Mouse (Mus musculus) small intestine, adult 2 months (tissue): ENCODE measurements around the gene Naglu. TPM values are rescaled to one million over a fixed set of nuclear protein-coding genes. Genes with fewer than 3 reads are reported as not detected.

Experiments used
- H3K27ac ChIP-seq: fragments of 200-500 bp; 2 replicates; pipeline ENCODE4 v1.5.1; 2012; ENCODE audit warnings: low read depth, low read length, control low read depth, inconsistent platforms; ENCODE audit not compliant: insufficient read depth
- H3K27me3 ChIP-seq: fragments of 200-500 bp; 2 replicates; pipeline ENCODE4 v1.6.1; 2012; ENCODE audit warnings: mild to moderate bottlenecking, moderate library complexity, low read length, inconsistent platforms; ENCODE audit not compliant: control insufficient read depth, insufficient read depth
- H3K36me3 ChIP-seq: fragments of 200-500 bp; 2 replicates; pipeline ENCODE4 v1.6.1; 2012; ENCODE audit warnings: mild to moderate bottlenecking, low read length, control low read depth, inconsistent platforms; ENCODE audit not compliant: control insufficient read depth, insufficient read depth
- H3K4me1 ChIP-seq: fragments of 200-500 bp; 2 replicates; pipeline ENCODE4 v1.6.1; 2012; ENCODE audit warnings: low read length, inconsistent platforms, mixed read lengths; ENCODE audit not compliant: control insufficient read depth, insufficient read depth, insufficient read length
- H3K4me3 ChIP-seq: fragments of 200-500 bp; 2 replicates; pipeline ENCODE4 v1.5.1; 2012; ENCODE audit warnings: low read depth, mild to moderate bottlenecking, control low read depth, inconsistent platforms, low read length, moderate library complexity
- CTCF ChIP-seq: fragments of 200-500 bp; IDR thresholded peaks from 2 replicates; pipeline ENCODE4 v1.5.1; 2012; ENCODE audit warnings: low read depth, mild to moderate bottlenecking, control low read depth, inconsistent platforms, low read length, moderate library complexity, mixed read lengths; ENCODE audit not compliant: insufficient replicate concordance, insufficient read length; ENCODE audit errors: extremely low read depth
- POLR2A ChIP-seq: fragments of 200-500 bp; IDR thresholded peaks from 2 replicates; pipeline ENCODE4 v1.6.1; 2012; ENCODE audit warnings: low read depth, mild to moderate bottlenecking, control low read depth, inconsistent platforms, low read length, moderate library complexity
- WGBS: fragments of 180-500 bp; shearing (Covaris S2); methylation state at CpG from one replicate; pipeline ENCODE4 v1.1.7; 2018; 5-methylcytosine and 5-hydroxymethylcytosine counted together
- polyA plus RNA-seq: library from polyadenylated mRNA; depleted of rRNA; stranded (reverse); fragments of >200 nt; gene quantifications from 2 replicates; pipeline ENCODE4 v1.2.3, GENCODE M21; 2012

Gene Naglu
- polyA plus RNA-seq, 1 experiment, result 19.1 TPM

DNA sequence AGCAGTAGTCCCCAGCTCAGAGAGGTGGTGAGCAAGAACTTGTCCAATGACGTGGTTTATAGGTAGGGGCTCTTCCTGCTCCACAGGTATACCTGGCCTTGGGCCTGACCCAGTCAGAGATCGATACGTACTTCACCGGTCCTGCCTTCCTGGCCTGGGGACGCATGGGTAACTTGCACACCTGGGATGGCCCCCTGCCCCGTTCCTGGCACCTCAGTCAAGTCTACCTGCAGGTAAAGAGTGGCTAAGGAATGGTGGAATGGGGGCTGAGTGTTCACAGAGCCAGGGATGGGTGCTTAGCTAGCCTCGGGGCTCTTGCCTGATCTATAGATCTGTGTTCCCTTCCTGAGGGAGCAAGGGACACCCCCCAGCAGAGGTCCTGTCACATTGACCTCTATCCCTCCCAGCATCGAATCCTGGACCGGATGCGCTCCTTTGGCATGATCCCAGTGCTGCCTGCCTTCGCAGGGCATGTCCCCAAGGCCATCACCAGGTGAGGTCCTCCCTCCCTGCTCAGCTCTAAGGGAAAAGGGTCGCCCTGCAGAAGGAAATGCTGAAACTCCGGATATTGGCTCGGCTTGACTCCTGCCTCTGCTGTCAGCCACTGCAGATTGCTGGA is 2.1 kb downstream of the Naglu start:
- no peaks in the 10 kb centered on the region; the same call in 1 of the 2 replicates for H3K36me3 ChIP-seq
- TF ChIP-seq CTCF (no peak), POLR2A (no peak)
- no peak overlapping the region for H3K4me3 ChIP-seq
- peaks cover 3% of the 10 kb centered on the region for H3K4me1 ChIP-seq
- 86% methylated on average over 14 of the region's 14 CpGs for WGBS
- H3K27me3 ChIP-seq, result no peaks in the 10 kb centered on the region
- H3K27ac ChIP-seq, result no peak overlapping the region

- Histone ChIP-seq H3K4me1 (peaks cover 8% of the 10 kb centered on the region; the same call in 1 of the 2 replicates), H3K36me3 (no peaks in the 10 kb centered on the region; the same call in 1 of the 2 replicates)
Measured at GRCm38 (mm10) chr11:101078121-101078520, 8.3 kb downstream of the Naglu start, which contains the start of gene Hsd17b1. TSS of gene Hsd17b1 (plus strand) at chr11:101078411.

DNA sequence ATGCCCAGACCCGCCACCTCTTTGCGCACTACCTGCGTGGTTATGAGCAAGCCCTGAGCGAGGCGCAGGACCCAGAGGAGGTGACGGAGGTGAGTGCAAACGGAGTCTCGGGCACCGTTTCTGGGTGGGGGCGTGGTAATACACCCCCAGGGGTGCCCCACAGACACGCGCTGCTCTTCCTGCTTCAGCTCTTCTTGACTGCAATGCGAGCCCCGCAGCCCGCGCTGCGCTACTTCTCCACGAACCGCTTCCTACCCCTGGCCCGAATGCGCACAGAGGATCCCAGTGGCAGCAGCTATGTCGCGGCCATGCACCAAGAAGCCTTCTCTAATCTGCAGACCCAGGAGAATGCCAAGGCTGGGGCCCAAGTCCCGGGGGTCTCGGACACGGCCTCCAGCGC is 9.9 kb downstream of the Naglu start:
- no peaks in the 10 kb centered on the region; the same call in 1 of the 2 replicates for H3K36me3 ChIP-seq
- no peak overlapping the region for H3K4me3 ChIP-seq
- H3K4me1 ChIP-seq, result peaks cover 13% of the 10 kb centered on the region
- TF ChIP-seq POLR2A (no peak), CTCF (no peak)
- H3K27me3 ChIP-seq, result peaks cover 13% of the 10 kb centered on the region
- 10% methylated on average over 27 of the region's 27 CpGs for WGBS
- H3K27ac ChIP-seq, result no peak overlapping the region

More at GRCm38 (mm10) chr11:101078121-101078520, 8.3 kb downstream of the Naglu start, which contains the start of gene Hsd17b1:
- Histone ChIP-seq H3K27me3 (peaks cover 13% of the 10 kb centered on the region), H3K4me3 (no peak within 1 kb of the TSS), H3K27ac (no peak within 1 kb of the TSS)
- no peak for TF ChIP-seq CTCF
- no peak for TF ChIP-seq POLR2A
- WGBS, result 74% methylated on average over 9 of the region's 9 CpGs

DNA sequence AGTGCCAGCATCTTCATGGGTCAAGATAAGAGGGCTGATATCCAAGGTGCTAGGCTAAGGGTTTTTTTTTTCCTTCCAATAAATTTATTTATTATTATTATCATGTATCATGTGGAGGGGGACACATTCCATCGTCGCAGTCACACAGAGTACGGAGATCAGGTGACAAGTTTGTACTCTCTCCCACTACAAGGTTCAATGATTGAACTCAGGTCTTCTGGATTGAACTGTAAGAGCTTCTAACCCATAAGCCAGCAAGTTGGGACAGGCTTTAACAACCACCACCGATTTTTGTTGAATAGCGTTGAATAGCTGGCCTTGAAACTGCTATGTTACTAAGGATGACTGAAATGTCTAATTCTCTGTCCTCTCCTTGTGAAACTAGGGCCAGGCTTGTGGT is 10.6 kb downstream of the Naglu start:
- Histone ChIP-seq H3K4me1 (peaks cover 14% of the 10 kb centered on the region), H3K27me3 (peaks cover 13% of the 10 kb centered on the region), H3K27ac (no peak overlapping the region), H3K36me3 (no peaks in the 10 kb centered on the region; the same call in 1 of the 2 replicates), H3K4me3 (no peak overlapping the region)
- TF ChIP-seq CTCF (no peak), POLR2A (no peak)
- 67% methylated on average over 5 of the region's 5 CpGs for WGBS

- Histone ChIP-seq H3K4me3 (peak overlapping the region; percentile 84), H3K27ac (peak overlapping the region; percentile 79), H3K36me3 (no peaks in the 10 kb centered on the region), H3K27me3 (peaks cover 13% of the 10 kb centered on the region), H3K4me1 (peaks cover 26% of the 10 kb centered on the region)
- 7% methylated on average over 10 of the region's 10 CpGs for WGBS
- TF ChIP-seq CTCF, result no peak
Measured at GRCm38 (mm10) chr11:101081659-101082058, 11.8 kb downstream of the Naglu start.

DNA sequence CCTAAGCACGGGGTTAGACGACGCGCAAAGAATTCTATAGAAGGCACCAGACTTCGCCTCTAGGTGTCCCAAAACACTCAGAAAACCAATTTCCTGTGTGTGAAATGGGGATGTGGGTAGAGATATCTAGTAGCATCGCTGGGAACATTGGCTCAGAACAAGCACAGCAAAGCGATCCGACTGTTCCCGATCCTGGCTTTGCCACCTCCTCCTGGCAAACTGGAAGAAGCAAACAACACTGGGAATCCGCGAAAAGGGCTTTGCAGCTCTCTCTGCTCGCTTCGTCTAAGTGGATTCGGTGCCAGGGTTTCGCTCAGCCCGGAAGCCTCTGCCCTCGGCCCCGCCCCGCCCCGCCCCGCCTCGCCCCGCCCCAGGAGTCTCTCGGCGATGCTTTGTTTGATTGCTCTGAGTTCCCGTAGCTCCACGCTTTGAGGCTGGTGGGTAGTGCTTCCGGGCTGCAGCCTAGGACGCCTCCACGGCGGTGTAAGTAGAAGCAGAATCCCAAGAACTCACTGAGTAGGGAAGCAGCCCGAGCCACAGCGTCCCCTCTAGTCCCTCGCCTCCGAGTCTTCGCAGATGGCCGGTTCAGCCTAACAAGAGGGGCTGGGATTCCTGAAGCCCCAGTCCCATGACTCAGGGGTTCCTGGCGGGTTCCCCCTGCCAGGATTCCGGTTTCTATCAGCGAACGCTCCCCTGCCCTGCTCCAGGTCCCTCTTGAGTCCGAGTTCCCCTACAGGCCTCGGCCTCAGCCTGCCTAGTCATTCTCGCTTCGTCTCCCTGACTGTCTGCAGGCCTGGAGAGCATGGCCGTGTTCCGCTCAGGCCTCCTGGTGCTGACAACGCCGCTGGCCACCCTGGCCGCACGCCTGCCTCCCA is 12.6 kb downstream of the Naglu start, which contains the start of gene Coasy:
Gene Coasy (plus strand): TSS at position 358 of the 875 bp plus-strand sequence.
- H3K27me3 ChIP-seq, result peaks cover 13% of the 10 kb centered on the region
- H3K4me3 ChIP-seq, result peak within 1 kb of the TSS; percentile 84
- TF ChIP-seq CTCF (peak; percentile 54; the same call in 1 of the 2 replicates), POLR2A (peak; percentile 80)
- under 1% methylated on average over 51 of the region's 51 CpGs for WGBS
- H3K4me1 ChIP-seq, result peaks cover 27% of the 10 kb centered on the region
- no peaks in the 10 kb centered on the region for H3K36me3 ChIP-seq
- peak within 1 kb of the TSS; percentile 79 for H3K27ac ChIP-seq
